Mouse (Mus musculus) MEL (cell line): ENCODE results near the gene Gstp1.

Experiments
- CTCF ChIP-seq, 3 experiments: IDR thresholded peaks in 2 of 3; conservative IDR thresholded peaks in 1 of 3; 2 replicates each; pipeline ENCODE4 v1.5.1; 2011 to 2012; ENCODE audit warnings: low read length in 3 of 3, low read depth in 2 of 3, mild to moderate bottlenecking in 2 of 3, improper control_type of control experiment in 1 of 3, inconsistent platforms in 1 of 3, mixed read lengths in 1 of 3, moderate library complexity in 1 of 3; ENCODE audit not compliant: control insufficient read depth in 1 of 3, insufficient read depth in 1 of 3, poor library complexity in 1 of 3, severe bottlenecking in 1 of 3
- ELF1 ChIP-seq: IDR thresholded peaks from 2 replicates; pipeline ENCODE4 v1.6.1; 2014; ENCODE audit warnings: low read depth, mild to moderate bottlenecking, inconsistent platforms, low read length, improper control_type of control experiment, moderate library complexity
- EP300 ChIP-seq, 2 experiments: IDR thresholded peaks; 2 replicates each; pipeline ENCODE4 v1.6.1; 2011; ENCODE audit warnings: improper control_type of control experiment in 2 of 2, low read length in 2 of 2, low read depth in 1 of 2, mild to moderate bottlenecking in 1 of 2
- GATA1 ChIP-seq: IDR thresholded peaks from 2 replicates; pipeline ENCODE4 v1.6.1; 2011; ENCODE audit warnings: low read depth, low read length, improper control_type of control experiment
- MAZ ChIP-seq: IDR thresholded peaks from 2 replicates; pipeline ENCODE4 v1.6.1; 2012; ENCODE audit warnings: low read depth, mild to moderate bottlenecking, inconsistent platforms, low read length, improper control_type of control experiment
- NELFE ChIP-seq: IDR thresholded peaks from 2 replicates; pipeline ENCODE4 v1.6.1; 2011; ENCODE audit warnings: low read depth, low read length, improper control_type of control experiment
- POLR2A ChIP-seq, 2 experiments: IDR thresholded peaks; 2 replicates each; pipeline ENCODE4 v1.6.1; 2011 to 2012; ENCODE audit warnings: low read length in 2 of 2, mild to moderate bottlenecking in 2 of 2, control low read depth in 1 of 2, improper control_type of control experiment in 1 of 2, low read depth in 1 of 2, moderate library complexity in 1 of 2; ENCODE audit not compliant: control insufficient read depth in 1 of 2, insufficient read depth in 1 of 2, poor library complexity in 1 of 2
- RAD21 ChIP-seq: IDR thresholded peaks from 2 replicates; pipeline ENCODE4 v1.6.1; 2011; ENCODE audit warnings: mild to moderate bottlenecking, low read depth, low read length, improper control_type of control experiment
- USF2 ChIP-seq, 2 experiments: IDR thresholded peaks; 2 replicates each; pipeline ENCODE4 v1.6.1; 2011 to 2012; ENCODE audit warnings: improper control_type of control experiment in 2 of 2, low read length in 2 of 2, borderline replicate concordance in 1 of 2, inconsistent platforms in 1 of 2, low read depth in 1 of 2, mild to moderate bottlenecking in 1 of 2; ENCODE audit not compliant: insufficient read depth in 1 of 2
- ZC3H11A ChIP-seq: IDR thresholded peaks from 2 replicates; pipeline ENCODE4 v1.6.1; 2012; ENCODE audit warnings: low read depth, mild to moderate bottlenecking, inconsistent platforms, low read length, improper control_type of control experiment

- TF ChIP-seq CTCF (IDR thresholded peaks at IDR 0.05 in 2 of 3, conservative IDR thresholded peaks at IDR 0.05 in 1 of 3; ENCODE audit: control insufficient read depth in 1 of 3, insufficient read depth in 1 of 3, low read depth in 2 of 3, low read length in 3 of 3, poor library complexity in 1 of 3, severe bottlenecking in 1 of 3) (no peak), EP300 (IDR thresholded peaks at IDR 0.05; ENCODE audit: low read depth in 1 of 2, low read length in 2 of 2) (no peak), POLR2A (IDR thresholded peaks at IDR 0.05; ENCODE audit: control insufficient read depth in 1 of 2, insufficient read depth in 1 of 2, low read depth in 1 of 2, low read length in 2 of 2, poor library complexity in 1 of 2) (no peak), MAZ (no peak), ZC3H11A (no peak), GATA1 (no peak), NELFE (no peak), RAD21 (no peak), ELF1 (no peak), USF2 (IDR thresholded peaks at IDR 0.05; ENCODE audit: borderline replicate concordance in 1 of 2, insufficient read depth in 1 of 2, low read depth in 1 of 2, low read length in 2 of 2) (no peak)
Measured at GRCm38 (mm10) chr19:4066280-4066679, 28.5 kb upstream of the Gstp1 start.
